Mouse (Mus musculus) limb, embryonic 10.5 days (tissue): ENCODE results near the gene Tmem205. TPM values are rescaled to one million over a fixed set of nuclear protein-coding genes. Genes with fewer than 3 reads are reported as not detected.

ENCODE experiments used
- DNase-seq: peaks from one replicate; pipeline ENCODE4 v3.0.0-alpha.2; 2017; ENCODE audit warnings: low spot score
- H3K27ac ChIP-seq: fragments of 300-500 bp; sonication (generic); 2 replicates; pipeline ENCODE4 v1.5.1; 2016; ENCODE audit warnings: mild to moderate bottlenecking
- H3K27me3 ChIP-seq: fragments of 300-500 bp; sonication (generic); 2 replicates; pipeline ENCODE4 v1.6.1; 2016; ENCODE audit warnings: low read depth, mild to moderate bottlenecking; ENCODE audit not compliant: poor library complexity, severe bottlenecking
- H3K36me3 ChIP-seq: fragments of 300-500 bp; sonication (generic); 2 replicates; pipeline ENCODE4 v1.6.1; 2016; ENCODE audit warnings: mild to moderate bottlenecking, moderate library complexity
- H3K4me1 ChIP-seq: fragments of 300-500 bp; sonication (generic); 2 replicates; pipeline ENCODE4 v1.6.1; 2016
- H3K4me3 ChIP-seq: fragments of 300-500 bp; sonication (generic); 2 replicates; pipeline ENCODE4 v1.5.1; 2016; ENCODE audit warnings: mild to moderate bottlenecking, moderate library complexity
- H3K9me3 ChIP-seq: fragments of 300-500 bp; sonication (generic); replicated peaks from 2 replicates; pipeline ENCODE4 v1.6.1; 2016; ENCODE audit warnings: mild to moderate bottlenecking
- WGBS: fragments of 180-500 bp; shearing (Covaris S2); methylation state at CpG from one replicate; pipeline ENCODE4 v1.1.7; 2016; 5-methylcytosine and 5-hydroxymethylcytosine counted together
- polyA plus RNA-seq: library from polyadenylated mRNA; unstranded; fragments of >200 nt; fragmentation: Nextera tagmentation; extraction: Ambion mirVana; gene quantifications from 2 replicates; pipeline ENCODE4 v1.2.1, GENCODE M21; 2016

The Tmem205 gene
- polyA plus RNA-seq, 1 experiment from 2014 or later: 33.5 TPM

DNA sequence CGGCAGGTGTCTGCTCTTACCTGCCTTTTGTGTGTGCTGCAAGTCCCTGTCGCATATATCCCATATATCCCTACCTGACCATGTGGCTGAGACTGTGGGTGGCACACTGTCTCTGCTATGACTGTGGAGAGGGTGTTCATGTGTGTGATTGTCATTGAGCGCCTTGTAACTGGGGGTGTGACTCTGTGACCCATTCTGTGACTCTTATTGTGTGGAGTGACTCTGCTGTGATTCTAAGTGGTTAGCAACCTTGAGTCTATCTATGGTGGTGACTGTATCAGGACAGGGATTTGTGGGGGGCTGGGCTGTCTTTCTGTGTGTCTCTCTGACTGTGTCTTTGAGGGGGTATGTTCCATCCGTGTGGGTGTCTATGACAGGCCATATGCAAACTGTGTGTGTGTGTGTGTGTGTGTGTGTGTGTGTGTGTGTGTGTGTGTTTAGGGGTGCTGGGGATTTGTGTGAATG, 10.4 kb upstream of the Tmem205 start:
- DNase-seq: no peak
- Histone ChIP-seq H3K4me3 (peak overlapping the region; percentile 69), H3K27ac (no peak overlapping the region), H3K27me3 (peaks cover 9% of the 10 kb centered on the region), H3K4me1 (peaks cover 17% of the 10 kb centered on the region), H3K9me3 (no peaks in the 10 kb centered on the region), H3K36me3 (no peaks in the 10 kb centered on the region)
- 82% methylated on average over 4 of the region's 4 CpGs for WGBS

DNA sequence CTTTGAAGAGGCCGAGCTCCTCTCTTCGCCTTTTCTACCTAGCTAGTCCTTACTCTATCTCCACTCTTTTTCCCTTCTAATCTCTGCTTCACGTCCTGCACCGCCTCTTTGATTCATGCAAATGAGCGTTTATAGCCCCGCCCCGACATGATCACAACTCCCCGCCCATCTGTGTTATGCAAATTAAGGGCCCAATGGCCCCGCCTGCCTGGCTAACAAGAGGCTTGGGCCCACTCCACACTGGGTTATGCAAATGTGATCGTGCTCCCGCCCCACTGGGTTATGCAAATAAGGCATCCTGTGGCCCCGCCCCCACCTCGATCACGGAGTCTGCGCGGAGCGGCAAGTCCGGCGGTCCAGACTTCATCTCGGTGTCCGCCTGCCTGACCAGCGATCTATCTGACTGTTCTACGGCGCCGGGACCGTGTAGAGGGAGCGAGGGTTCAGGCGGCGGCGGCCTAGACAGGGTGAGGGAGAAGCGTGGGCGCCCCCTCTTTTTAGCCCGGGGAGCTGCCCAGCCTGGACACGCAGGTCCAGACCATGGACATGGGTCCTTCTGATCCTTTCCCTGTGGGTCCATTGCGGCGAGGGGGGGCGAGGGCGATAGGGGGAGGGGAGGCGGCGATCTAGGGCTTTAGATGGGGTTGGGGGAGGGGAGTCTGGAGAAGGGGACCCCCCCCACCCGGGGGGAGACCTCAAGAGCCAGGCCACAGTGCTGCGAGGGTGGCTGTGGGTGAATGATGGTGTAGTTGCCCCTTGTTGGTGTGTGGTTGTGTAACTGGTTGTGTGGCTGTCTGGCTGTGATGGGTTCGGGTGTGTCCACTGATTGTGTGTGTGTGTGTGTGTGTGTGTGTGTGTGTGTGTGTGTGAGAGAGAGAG, 9.6 kb upstream of the Tmem205 start, which contains the start of gene Plppr2:
TSS of gene Plppr2 (plus strand) at position 342 of the 879 bp plus-strand sequence.
- Histone ChIP-seq H3K36me3 (no peaks in the 10 kb centered on the region), H3K4me1 (peaks cover 17% of the 10 kb centered on the region), H3K4me3 (peak within 1 kb of the TSS; percentile 69), H3K9me3 (no peaks in the 10 kb centered on the region), H3K27me3 (peaks cover 9% of the 10 kb centered on the region), H3K27ac (peak within 1 kb of the TSS; percentile 82)
- DNase-seq: peak; percentile 94
- 5% methylated on average over 43 of the region's 43 CpGs for WGBS

DNA sequence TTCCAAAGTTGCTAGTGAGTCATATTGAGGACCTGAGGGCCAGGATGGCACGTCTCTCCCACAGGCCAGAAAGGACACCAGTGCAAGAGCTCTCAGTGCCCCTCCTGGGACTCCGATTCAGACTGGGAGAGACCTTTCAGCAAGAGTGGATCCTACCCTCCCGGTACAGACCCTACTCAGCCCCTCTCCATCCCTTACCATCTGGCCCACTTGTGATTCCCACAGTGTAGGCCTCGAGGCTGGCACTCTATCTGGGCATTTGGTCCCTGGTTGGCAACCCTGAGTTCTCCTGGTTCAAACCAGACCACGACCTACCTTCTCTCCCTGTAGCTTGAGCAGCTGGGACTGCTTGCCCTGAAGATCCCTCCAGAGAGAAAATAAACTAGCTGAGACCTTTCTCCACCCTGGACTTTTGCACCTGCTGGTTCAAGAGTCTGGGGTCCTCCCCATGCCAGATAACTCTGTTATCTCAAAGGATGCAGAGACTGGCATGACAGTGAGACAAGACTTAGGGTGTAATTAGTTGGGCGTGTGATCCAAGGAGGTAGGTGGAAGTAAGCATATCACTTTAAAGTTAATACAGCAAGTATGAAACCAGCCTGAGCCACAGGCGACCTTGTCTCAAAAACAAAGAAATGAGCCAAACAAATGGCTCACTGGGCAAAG, 8.2 kb upstream of the Tmem205 start:
- Histone ChIP-seq H3K9me3 (no peaks in the 10 kb centered on the region), H3K4me3 (no peak overlapping the region), H3K4me1 (peaks cover 17% of the 10 kb centered on the region), H3K27me3 (peaks cover 9% of the 10 kb centered on the region), H3K27ac (no peak overlapping the region), H3K36me3 (no peaks in the 10 kb centered on the region)
- WGBS: 82% methylated on average over 7 of the region's 7 CpGs
- DNase-seq: no peak

DNA sequence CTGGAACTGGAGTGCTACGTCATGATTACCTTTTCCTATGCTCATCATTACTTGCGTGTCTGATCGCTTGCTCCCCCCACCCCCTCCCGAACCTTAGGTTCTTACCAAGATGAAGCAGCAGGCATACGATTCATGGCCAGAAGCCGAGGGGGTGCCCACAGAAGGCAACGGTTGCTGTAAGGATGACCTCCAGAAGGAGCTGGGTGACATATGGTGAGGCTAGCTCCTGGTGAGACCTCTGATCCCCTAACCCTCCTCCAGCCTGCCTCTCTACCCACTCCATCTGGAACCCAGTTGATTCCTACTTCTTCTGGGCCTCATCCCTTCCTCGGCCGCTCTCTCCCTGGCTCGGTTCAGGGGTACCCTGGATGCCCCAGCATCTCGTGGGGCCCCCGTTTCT, 6.7 kb upstream of the Tmem205 start:
- WGBS: 90% methylated on average over 12 of the region's 12 CpGs
- DNase-seq: no peak
- no peak overlapping the region for H3K27ac ChIP-seq
- H3K27me3 ChIP-seq: peaks cover 9% of the 10 kb centered on the region
- H3K36me3 ChIP-seq: no peaks in the 10 kb centered on the region
- no peak overlapping the region for H3K4me3 ChIP-seq
- H3K9me3 ChIP-seq: no peaks in the 10 kb centered on the region
- peaks cover 17% of the 10 kb centered on the region for H3K4me1 ChIP-seq

DNA sequence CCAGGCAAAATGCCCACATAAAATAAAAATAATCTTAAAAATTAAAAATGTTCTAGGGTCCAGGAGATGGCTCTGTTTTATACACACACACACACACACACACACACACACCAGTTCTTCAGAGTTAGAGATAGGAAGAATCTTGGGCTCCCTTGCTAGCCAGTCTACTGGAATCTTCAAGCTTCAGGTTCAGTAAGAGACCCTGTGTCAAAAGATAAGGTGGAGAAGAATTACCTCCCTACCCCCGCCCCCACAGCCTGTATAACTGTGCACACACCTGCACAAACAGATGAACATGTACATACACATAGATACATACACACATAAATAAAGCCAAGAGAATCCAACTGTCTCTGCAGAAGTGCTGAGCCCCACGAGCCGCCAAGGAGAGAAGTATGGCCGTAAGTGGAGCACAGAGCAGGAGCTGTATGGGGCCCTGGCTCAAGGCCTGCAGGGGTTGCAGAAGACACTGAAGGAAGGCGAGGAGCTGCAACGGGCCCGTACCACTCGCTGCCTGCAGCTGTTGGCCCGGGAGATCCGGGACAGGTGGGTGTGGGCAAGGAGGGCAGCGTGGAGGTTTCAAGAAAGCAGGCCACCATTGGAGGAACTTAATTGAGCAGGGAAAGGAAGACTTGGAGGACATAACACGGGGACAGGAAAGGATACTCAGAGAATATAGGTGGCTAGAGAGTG, 5.2 kb upstream of the Tmem205 start:
- no peak overlapping the region for H3K27ac ChIP-seq
- DNase-seq: no peak
- H3K9me3 ChIP-seq: no peaks in the 10 kb centered on the region
- H3K4me1 ChIP-seq: peaks cover 14% of the 10 kb centered on the region
- 59% methylated on average over 12 of the region's 12 CpGs for WGBS
- no peak overlapping the region for H3K4me3 ChIP-seq
- H3K27me3 ChIP-seq: peaks cover 9% of the 10 kb centered on the region
- H3K36me3 ChIP-seq: no peaks in the 10 kb centered on the region

DNA sequence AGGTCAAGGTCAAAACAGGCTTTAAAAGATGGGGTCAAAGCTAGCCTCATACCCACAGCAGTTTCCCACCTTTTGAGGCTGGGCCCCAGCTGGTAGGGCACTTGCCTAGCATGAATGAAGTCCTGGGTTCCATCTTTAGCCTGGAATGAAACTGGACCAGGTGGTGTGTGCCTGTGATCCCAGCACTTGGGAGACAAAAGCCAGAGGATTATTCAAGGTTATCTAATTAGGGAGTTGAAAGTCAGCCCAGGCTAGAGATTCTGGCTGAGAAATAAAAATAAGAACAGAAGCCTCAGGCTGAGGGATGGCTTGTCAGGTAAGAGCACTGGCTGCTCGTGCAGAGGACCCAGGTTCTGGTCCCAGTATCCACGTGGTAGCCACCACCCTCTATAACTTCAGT, 4.7 kb upstream of the Tmem205 start:
- no peak overlapping the region for H3K4me3 ChIP-seq
- DNase-seq: no peak
- H3K4me1 ChIP-seq: peaks cover 8% of the 10 kb centered on the region
- no peaks in the 10 kb centered on the region for H3K9me3 ChIP-seq
- WGBS: 71% methylated on average over 2 of the region's 2 CpGs
- no peaks in the 10 kb centered on the region for H3K36me3 ChIP-seq
- peaks cover 9% of the 10 kb centered on the region for H3K27me3 ChIP-seq
- H3K27ac ChIP-seq: no peak overlapping the region

DNA sequence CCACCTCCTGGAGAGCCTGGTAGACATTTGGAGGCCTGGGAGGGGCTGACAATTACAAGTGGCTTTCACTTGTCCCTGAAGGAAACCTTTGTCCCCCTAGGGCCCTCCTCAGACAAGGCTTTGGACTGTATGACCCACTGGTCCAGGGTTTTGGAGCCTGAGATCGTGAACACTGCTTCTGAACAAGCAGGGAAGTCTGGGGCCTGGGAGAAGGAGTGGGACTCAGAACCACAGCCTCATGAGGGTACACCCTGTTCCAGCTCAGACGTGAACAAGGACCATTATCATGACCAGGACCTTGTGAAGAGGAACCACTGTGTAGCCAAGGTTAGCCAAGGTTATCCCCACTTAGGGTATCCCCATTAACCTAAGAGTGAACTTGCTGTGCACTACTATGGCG, 1.9 kb upstream of the Tmem205 start:
- H3K4me1 ChIP-seq: peaks cover 10% of the 10 kb centered on the region
- WGBS: 82% methylated on average over 3 of the region's 3 CpGs
- DNase-seq: no peak
- H3K27me3 ChIP-seq: 0 out of 2 replicates have a peak, but pooled peaks cover 1% of the 10 kb centered on the region
- H3K4me3 ChIP-seq: no peak overlapping the region
- peaks cover 9% of the 10 kb centered on the region; the same call in 1 of the 2 replicates for H3K36me3 ChIP-seq
- H3K27ac ChIP-seq: no peak overlapping the region
- no peaks in the 10 kb centered on the region for H3K9me3 ChIP-seq

DNA sequence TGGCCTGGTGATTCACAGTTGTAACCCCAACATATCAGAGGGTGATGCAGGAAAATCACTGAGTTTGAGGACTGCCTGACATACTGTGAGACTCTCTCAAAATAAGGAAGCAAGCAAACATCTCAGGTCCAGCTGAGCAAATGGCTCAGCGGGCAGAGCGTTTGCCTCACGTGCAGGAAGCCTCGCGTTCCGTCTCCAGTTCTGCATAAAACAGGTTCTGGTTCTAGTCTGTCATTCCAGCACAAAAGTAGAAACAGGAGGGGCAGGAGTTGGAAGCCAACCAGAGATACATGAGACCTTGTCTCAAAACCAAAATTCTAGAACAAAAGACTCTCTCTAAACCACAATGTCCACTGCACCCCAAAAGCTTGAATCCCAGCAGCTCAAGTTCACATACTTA, 572 bp downstream of the Tmem205 start:
- H3K27ac ChIP-seq: peak overlapping the region; percentile 71; the same call in 1 of the 2 replicates
- peak overlapping the region; percentile 56 for H3K4me3 ChIP-seq
- no peaks in the 10 kb centered on the region for H3K27me3 ChIP-seq
- no peaks in the 10 kb centered on the region for H3K9me3 ChIP-seq
- peaks cover 10% of the 10 kb centered on the region; the same call in 1 of the 2 replicates for H3K36me3 ChIP-seq
- no peak for DNase-seq
- 5% methylated on average over 6 of the region's 6 CpGs for WGBS
- H3K4me1 ChIP-seq: peaks cover 10% of the 10 kb centered on the region

DNA sequence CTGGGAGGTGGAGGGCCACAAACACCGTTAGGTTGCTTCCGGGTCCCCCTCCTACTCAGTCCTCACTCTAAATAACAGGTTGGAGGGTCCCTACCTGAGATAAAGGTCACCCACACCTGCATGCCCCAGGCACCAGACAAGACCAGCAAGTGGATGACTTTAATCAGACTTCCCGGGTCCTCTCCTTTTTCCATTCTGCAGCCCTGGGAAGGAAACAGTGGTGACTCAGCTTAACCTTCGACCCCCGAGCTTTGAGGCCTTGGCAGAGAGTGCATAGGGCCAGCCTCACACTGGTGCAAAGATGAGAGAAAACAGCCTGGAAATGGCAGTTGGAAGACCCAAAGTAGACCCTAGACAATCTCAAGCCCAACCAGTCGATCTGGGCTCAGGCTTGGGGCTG, 1.2 kb downstream of the Tmem205 start:
- Histone ChIP-seq H3K36me3 (peaks cover 10% of the 10 kb centered on the region; the same call in 1 of the 2 replicates), H3K27ac (peak overlapping the region; percentile 71; the same call in 1 of the 2 replicates), H3K4me3 (peak overlapping the region; percentile 56), H3K27me3 (0 out of 2 replicates have a peak, but pooled peaks cover under 1% of the 10 kb centered on the region), H3K9me3 (no peaks in the 10 kb centered on the region), H3K4me1 (peaks cover 10% of the 10 kb centered on the region)
- 78% methylated on average over 6 of the region's 6 CpGs for whole genome bisulfite sequencing
- no peak for DNase-seq

DNA sequence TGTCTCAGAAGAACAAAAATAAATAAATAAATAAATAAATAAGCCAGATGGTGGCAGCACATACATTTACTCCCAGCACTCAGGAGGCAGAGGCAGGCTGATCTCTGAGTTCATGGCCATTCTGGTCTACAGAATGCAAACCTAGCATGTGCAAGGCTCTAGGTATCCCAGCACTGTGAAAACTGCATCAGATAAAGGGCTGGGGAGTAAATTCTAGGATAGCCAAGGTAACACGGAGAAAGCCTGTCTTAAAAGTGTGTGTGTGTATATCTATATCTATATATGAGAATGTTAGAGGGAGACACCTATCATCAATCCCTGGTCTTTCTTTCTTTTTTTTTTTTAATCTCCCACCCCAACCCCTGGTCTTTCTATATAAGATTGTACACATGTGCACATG, 1.9 kb downstream of the Tmem205 start:
- peaks cover 10% of the 10 kb centered on the region; the same call in 1 of the 2 replicates for H3K36me3 ChIP-seq
- H3K27me3 ChIP-seq: peaks cover 3% of the 10 kb centered on the region; the same call in 1 of the 2 replicates
- H3K4me3 ChIP-seq: no peak overlapping the region
- H3K27ac ChIP-seq: no peak overlapping the region
- no peaks in the 10 kb centered on the region for H3K9me3 ChIP-seq
- DNase-seq: no peak
- peaks cover 10% of the 10 kb centered on the region for H3K4me1 ChIP-seq
- WGBS: 93% methylated on average over 1 of the region's 1 CpGs

DNA sequence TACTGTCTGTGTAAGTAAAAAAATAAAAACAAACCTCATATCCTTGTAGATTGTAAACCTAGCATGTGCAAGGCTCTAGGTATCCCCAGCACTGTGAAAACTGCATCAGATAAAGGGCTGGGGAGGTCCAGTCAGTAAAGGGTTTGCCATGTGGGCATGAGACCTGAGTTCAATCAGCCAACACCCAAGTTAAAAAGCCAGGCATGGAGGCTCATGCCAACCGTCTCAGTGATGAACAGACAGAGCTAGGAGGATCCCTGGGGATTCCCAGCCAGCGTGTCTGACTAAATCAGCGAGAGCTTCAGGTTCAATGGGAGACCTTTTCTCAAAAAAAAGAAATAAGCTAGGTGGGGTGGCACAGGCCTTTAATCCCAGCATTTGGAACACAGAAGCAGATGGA, 2.3 kb downstream of the Tmem205 start:
- H3K36me3 ChIP-seq: peaks cover 10% of the 10 kb centered on the region; the same call in 1 of the 2 replicates
- no peak for DNase-seq
- H3K9me3 ChIP-seq: no peaks in the 10 kb centered on the region
- H3K27ac ChIP-seq: no peak overlapping the region
- peaks cover 10% of the 10 kb centered on the region for H3K4me1 ChIP-seq
- peaks cover 3% of the 10 kb centered on the region; the same call in 1 of the 2 replicates for H3K27me3 ChIP-seq
- 86% methylated on average over 3 of the region's 3 CpGs for WGBS
- no peak overlapping the region for H3K4me3 ChIP-seq

DNA sequence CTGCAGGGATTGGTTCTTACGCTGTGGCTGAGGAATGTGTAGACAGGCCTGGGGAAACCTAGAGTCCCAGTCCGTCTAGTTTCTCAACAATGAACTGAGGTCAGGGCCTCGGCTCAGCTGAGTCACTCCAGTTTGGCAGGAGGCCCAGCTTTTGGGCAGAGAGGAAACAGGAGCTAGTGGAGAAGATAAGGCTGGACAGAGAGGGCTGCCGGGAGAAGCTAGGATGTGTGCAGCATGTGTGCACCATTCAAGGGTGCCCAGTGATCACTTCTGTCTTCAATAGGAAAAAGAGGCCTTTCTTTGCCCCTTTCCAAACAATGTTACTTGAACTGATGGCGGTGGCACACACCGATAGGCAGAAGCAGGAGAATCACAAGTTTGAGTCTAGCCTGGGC, 3.3 kb downstream of the Tmem205 start:
- 90% methylated on average over 6 of the region's 6 CpGs for WGBS
- H3K27ac ChIP-seq: no peak overlapping the region
- DNase-seq: no peak

More for the DNA sequence above, 3.3 kb downstream of the Tmem205 start:
- Histone ChIP-seq H3K9me3 (no peaks in the 10 kb centered on the region), H3K27me3 (peaks cover 3% of the 10 kb centered on the region; the same call in 1 of the 2 replicates), H3K4me3 (no peak overlapping the region), H3K4me1 (peaks cover 10% of the 10 kb centered on the region), H3K36me3 (peaks cover 10% of the 10 kb centered on the region; the same call in 1 of the 2 replicates)
